ENCODE assay signal across 8 mouse cellular contexts in the genomic region with DNA sequence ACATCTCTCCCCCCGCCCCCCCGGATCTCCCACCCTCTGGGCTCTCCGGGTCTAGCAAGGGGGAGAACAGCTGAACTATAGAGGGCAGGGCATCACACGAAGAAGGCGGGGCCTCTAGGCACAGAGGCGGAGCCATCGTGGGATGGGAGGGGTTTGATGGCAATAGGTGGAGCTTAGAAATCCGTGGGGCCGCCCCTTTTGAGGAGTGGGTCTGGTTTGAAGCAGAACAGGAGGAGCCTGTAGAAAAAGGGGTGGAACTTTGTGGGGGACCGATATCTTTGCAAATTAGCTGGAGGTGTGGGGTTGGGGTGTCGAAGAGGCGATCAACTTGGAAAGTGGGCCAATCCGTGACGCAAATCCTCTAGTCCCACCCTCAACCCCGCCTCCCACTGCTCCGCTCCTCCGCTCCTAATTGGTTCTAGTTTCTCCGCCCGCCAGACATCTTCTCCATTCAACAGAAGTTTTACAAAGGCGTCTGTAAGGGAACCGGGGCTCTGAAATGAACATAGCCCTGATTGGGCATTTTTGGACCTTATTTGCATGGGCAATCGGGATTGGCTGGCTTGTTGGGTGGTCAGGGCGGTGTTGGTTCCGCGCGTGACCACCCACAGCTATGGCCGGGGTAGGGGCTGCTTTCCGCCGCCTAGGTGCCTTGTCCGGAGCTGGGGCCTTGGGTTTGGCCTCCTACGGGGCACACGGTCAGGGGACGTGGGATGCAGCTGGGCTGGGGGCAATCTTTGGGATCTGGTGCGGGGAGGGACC. TPM values are rescaled to one million over a fixed set of nuclear protein-coding genes. Genes with fewer than 3 reads are reported as not detected.
A peak's percentile ranks its signal among the peaks of the same experiment; 100 is the strongest.
DNase-seq lines count a peak whose midpoint lies in the region; ATAC-seq and TF ChIP-seq lines count a peak whose summit lies in the region.

A gene (plus strand): TSS at position 563 of the 762 bp plus-strand sequence.

- H3K4me1 ChIP-seq in ES-Bruce4 (ENCODE audit: control insufficient read depth, insufficient read depth, low read length) = no peaks in the 10 kb centered on the region
- H3K4me1 ChIP-seq in forebrain, embryonic 13.5 days = peaks cover 45% of the 10 kb centered on the region
- peaks cover 51% of the 10 kb centered on the region for H3K4me1 ChIP-seq in liver, postnatal 0 days (ENCODE audit: insufficient read depth)
- peaks cover 29% of the 10 kb centered on the region for H3K4me1 ChIP-seq in neural tube, embryonic 14.5 days (ENCODE audit: control insufficient read depth, insufficient read depth, low read length)

- peak; percentile 96 to 97 for DNase-seq in heart, postnatal 10 days
- peak; percentile 91 for DNase-seq in large intestine, adult 2 months (ENCODE audit: low read depth, low spot score)
- peak; percentile 95 for DNase-seq in liver, postnatal 0 days
- DNase-seq in testis, postnatal 10 days (ENCODE audit: low spot score) = peak; percentile 96

- no peaks in the 10 kb centered on the region for H3K9me3 ChIP-seq in ES-Bruce4 (replicated peaks; ENCODE audit: control insufficient read depth, insufficient read depth, low read length, poor library complexity, severe bottlenecking)
- H3K9me3 ChIP-seq in forebrain, embryonic 13.5 days (replicated peaks) = no peaks in the 10 kb centered on the region
- no peaks in the 10 kb centered on the region for H3K9me3 ChIP-seq in liver, postnatal 0 days (ENCODE audit: low read length)
- no peaks in the 10 kb centered on the region for H3K9me3 ChIP-seq in neural tube, embryonic 14.5 days (ENCODE audit: control insufficient read depth, low read length)

- peak; percentile 92 for ATAC-seq in cerebellum, adult (ENCODE audit: insufficient number of reproducible peaks, low FRiP score, low TSS enrichment)
- peak; percentile 92 for ATAC-seq in forebrain, embryonic 13.5 days
- peak; percentile 92 for ATAC-seq in liver, postnatal 0 days
- peak; percentile 89 for ATAC-seq in neural tube, embryonic 14.5 days (ENCODE audit: low read depth)

- H3K4me3 ChIP-seq in ES-Bruce4 (ENCODE audit: low read depth, low read length) = peak within 1 kb of the TSS; percentile 96
- H3K4me3 ChIP-seq in forebrain, embryonic 13.5 days = peak within 1 kb of the TSS; percentile 94
- peak within 1 kb of the TSS; percentile 71 for H3K4me3 ChIP-seq in liver, postnatal 0 days (ENCODE audit: low read depth, low read length)
- peak within 1 kb of the TSS; percentile 92 for H3K4me3 ChIP-seq in neural tube, embryonic 14.5 days (ENCODE audit: low read depth, low read length)

- no peak for TF ChIP-seq EP300 in ES-Bruce4 (IDR thresholded peaks at IDR 0.05; ENCODE audit: insufficient read depth, low read depth, low read length)
- peak; percentile 74; the same call in 1 of the 2 replicates for TF ChIP-seq EP300 in liver, postnatal 0 days (IDR thresholded peaks at IDR 0.05; ENCODE audit: low read depth)

- H3K36me3 ChIP-seq in ES-Bruce4 (ENCODE audit: control insufficient read depth, insufficient read depth, low read length, poor library complexity, severe bottlenecking) = no peaks in the 10 kb centered on the region
- peaks cover 9% of the 10 kb centered on the region; the same call in 1 of the 2 replicates for H3K36me3 ChIP-seq in forebrain, embryonic 13.5 days (ENCODE audit: poor library complexity, severe bottlenecking)
- H3K36me3 ChIP-seq in liver, postnatal 0 days (replicated peaks; ENCODE audit: insufficient read depth, low read length) = 0 out of 2 replicates have a peak, but pooled peaks cover 2% of the 10 kb centered on the region
- H3K36me3 ChIP-seq in neural tube, embryonic 14.5 days (ENCODE audit: control insufficient read depth, insufficient read depth, low read length) = peaks cover 8% of the 10 kb centered on the region

- no peaks in the 10 kb centered on the region for H3K27me3 ChIP-seq in ES-Bruce4 (ENCODE audit: control insufficient read depth, insufficient read depth, low read length, poor library complexity, severe bottlenecking)
- peaks cover 4% of the 10 kb centered on the region; the same call in 1 of the 2 replicates for H3K27me3 ChIP-seq in forebrain, embryonic 13.5 days
- H3K27me3 ChIP-seq in liver, postnatal 0 days (ENCODE audit: insufficient read depth, low read length) = peaks cover 39% of the 10 kb centered on the region
- H3K27me3 ChIP-seq in neural tube, embryonic 14.5 days (ENCODE audit: control insufficient read depth, insufficient read depth, low read length) = no peaks in the 10 kb centered on the region

- peak within 1 kb of the TSS; percentile 94 for H3K9ac ChIP-seq in ES-Bruce4 (ENCODE audit: low read depth, poor library complexity, severe bottlenecking)
- H3K9ac ChIP-seq in forebrain, embryonic 13.5 days = peak within 1 kb of the TSS; percentile 96
- peak within 1 kb of the TSS; percentile 79 for H3K9ac ChIP-seq in liver, postnatal 0 days (replicated peaks)
- peak within 1 kb of the TSS; percentile 93 for H3K9ac ChIP-seq in neural tube, embryonic 14.5 days (replicated peaks; ENCODE audit: low read depth, low read length)

- H3K4me2 ChIP-seq in forebrain, embryonic 13.5 days = peak within 1 kb of the TSS; percentile 94
- peak within 1 kb of the TSS; percentile 99 for H3K4me2 ChIP-seq in liver, postnatal 0 days (ENCODE audit: low read depth, low read length)
- peak within 1 kb of the TSS; percentile 98 for H3K4me2 ChIP-seq in neural tube, embryonic 14.5 days (ENCODE audit: low read depth, low read length)

- intact Hi-C loops in heart, postnatal 10 days (cut with DNase I) = loop anchor here (2.0 kb wide), 1 partner anchor 35 kb away; no protein-coding TSS in a partner anchor

- TF ChIP-seq POLR2A in ES-Bruce4 (IDR thresholded peaks at IDR 0.05; ENCODE audit: insufficient read depth, low read length) = peak; percentile 59

- no peak for TF ChIP-seq CTCF in ES-Bruce4 (IDR thresholded peaks at IDR 0.05; ENCODE audit: low read depth, low read length)
- TF ChIP-seq CTCF in liver, postnatal 0 days (IDR thresholded peaks at IDR 0.05; ENCODE audit: low read depth) = no peak

- H3K27ac ChIP-seq in ES-Bruce4 (ENCODE audit: insufficient read depth, low read length) = peak within 1 kb of the TSS; percentile 49
- H3K27ac ChIP-seq in forebrain, embryonic 13.5 days = peak within 1 kb of the TSS; percentile 96
- H3K27ac ChIP-seq in liver, postnatal 0 days (ENCODE audit: low read depth) = peak within 1 kb of the TSS; percentile 93
- H3K27ac ChIP-seq in neural tube, embryonic 14.5 days (ENCODE audit: low read depth, low read length) = peak within 1 kb of the TSS; percentile 97

- under 1% methylated on average over 34 of the region's 34 CpGs for WGBS in forebrain, embryonic 13.5 days
- whole genome bisulfite sequencing in large intestine, adult 2 months = under 1% methylated on average over 34 of the region's 34 CpGs
- WGBS in liver, postnatal 0 days (ENCODE audit: insufficient replicate concordance) = under 1% methylated on average over 34 of the region's 34 CpGs
- WGBS in neural tube, embryonic 14.5 days = 0% methylated on average over 34 of the region's 34 CpGs

RNA-seq across cellular contexts. Expression of the gene that starts here (rescaled TPM):
- polyA plus RNA-seq in ES-Bruce4 (2011; ENCODE audit: insufficient read depth, insufficient read length, low read depth, missing spikeins) = 97.1 and 103 TPM in 2 replicates
- polyA plus RNA-seq in forebrain, embryonic 13.5 days (2015; fragmentation: Nextera tagmentation; extraction: Ambion mirVana) = 340 and 360 TPM in 2 replicates
- 100 to 1,000 TPM; 130 to 151 TPM for total RNA-seq in heart, postnatal 10 days (2021)
- 194 and 208 TPM in 2 replicates for polyA plus RNA-seq in large intestine, adult 2 months (2012; rRNA removed)
- polyA plus RNA-seq in liver, postnatal 0 days (2015; fragmentation: Nextera tagmentation; extraction: Ambion mirVana) = 412 and 418 TPM in 2 replicates
- 306 and 377 TPM in 2 replicates for polyA plus RNA-seq in neural tube, embryonic 14.5 days (2014; fragmentation: Nextera tagmentation; extraction: Ambion mirVana)

Comparison
In these comparisons a context has a peak if more than half of its experiments do, and no peak if none do; other contexts are left out.
1. Peak in every context shown above with its lines: DNase-seq, ATAC-seq, H3K4me3 ChIP-seq and H3K27ac ChIP-seq.